Mouse (Mus musculus) spleen, adult 2 months (tissue): ENCODE results near the gene Mansc1. TPM values are rescaled to one million over a fixed set of nuclear protein-coding genes. Genes with fewer than 3 reads are reported as not detected.

Source experiments
- DNase-seq, 2 experiments: peaks; one replicate each; pipeline versions ENCODE4 v3.0.0 to v3.0.0-alpha.2; 2012 to 2021; ENCODE audit warnings: low spot score in 2 of 2, low read depth in 1 of 2
- H3K27ac ChIP-seq: fragments of 200-500 bp; 2 replicates; pipeline ENCODE4 v1.5.1; 2012; ENCODE audit warnings: low read length, inconsistent platforms; ENCODE audit not compliant: insufficient read depth
- H3K27me3 ChIP-seq: fragments of 200-500 bp; 2 replicates; pipeline ENCODE4 v1.6.1; 2012; ENCODE audit warnings: mild to moderate bottlenecking, moderate library complexity, low read length, inconsistent platforms; ENCODE audit not compliant: control insufficient read depth, insufficient read depth
- H3K36me3 ChIP-seq: fragments of 200-500 bp; 2 replicates; pipeline ENCODE4 v1.6.1; 2012; ENCODE audit warnings: mild to moderate bottlenecking, low read length, inconsistent platforms; ENCODE audit not compliant: control insufficient read depth, insufficient read depth
- H3K4me1 ChIP-seq: fragments of 200-500 bp; 2 replicates; pipeline ENCODE4 v1.6.1; 2011; ENCODE audit warnings: inconsistent platforms; ENCODE audit not compliant: control insufficient read depth, insufficient read depth, insufficient read length
- H3K4me3 ChIP-seq: fragments of 200-500 bp; 2 replicates; pipeline ENCODE4 v1.5.1; 2011; ENCODE audit warnings: mild to moderate bottlenecking, inconsistent platforms; ENCODE audit not compliant: insufficient read depth, insufficient read length; ENCODE audit errors: extremely low read depth
- CTCF ChIP-seq: fragments of 200-500 bp; IDR thresholded peaks from 2 replicates; pipeline ENCODE4 v1.5.1; 2011; ENCODE audit warnings: mild to moderate bottlenecking, inconsistent platforms; ENCODE audit not compliant: insufficient read depth, insufficient read length, insufficient replicate concordance; ENCODE audit errors: extremely low read depth
- POLR2A ChIP-seq: fragments of 200-500 bp; IDR thresholded peaks from 2 replicates; pipeline ENCODE4 v1.6.1; 2011; ENCODE audit warnings: low read depth, low read length, inconsistent platforms
- WGBS: fragments of 180-500 bp; shearing (Covaris S2); methylation state at CpG from one replicate; pipeline ENCODE4 v1.1.7; 2018; 5-methylcytosine and 5-hydroxymethylcytosine counted together
- polyA plus RNA-seq: library from polyadenylated mRNA; depleted of rRNA; stranded (reverse); fragments of >200 nt; gene quantifications from 2 replicates; pipeline ENCODE4 v1.2.3, GENCODE M21; 2012

Gene Mansc1
- polyA plus RNA-seq, 1 experiment: 1.4 TPM

GRCm38 (mm10) chr6:134601130-134601529 lies 31.2 kb downstream of the Mansc1 start:
- no peak for DNase-seq
- H3K36me3 ChIP-seq: no peaks in the 10 kb centered on the region
- WGBS: 81% methylated on average over 7 of the region's 7 CpGs
- H3K4me3 ChIP-seq: no peak overlapping the region
- no peak overlapping the region for H3K27ac ChIP-seq
- no peak for TF ChIP-seq POLR2A
- TF ChIP-seq CTCF: no peak
- H3K27me3 ChIP-seq: no peaks in the 10 kb centered on the region
- H3K4me1 ChIP-seq: no peaks in the 10 kb centered on the region

DNA sequence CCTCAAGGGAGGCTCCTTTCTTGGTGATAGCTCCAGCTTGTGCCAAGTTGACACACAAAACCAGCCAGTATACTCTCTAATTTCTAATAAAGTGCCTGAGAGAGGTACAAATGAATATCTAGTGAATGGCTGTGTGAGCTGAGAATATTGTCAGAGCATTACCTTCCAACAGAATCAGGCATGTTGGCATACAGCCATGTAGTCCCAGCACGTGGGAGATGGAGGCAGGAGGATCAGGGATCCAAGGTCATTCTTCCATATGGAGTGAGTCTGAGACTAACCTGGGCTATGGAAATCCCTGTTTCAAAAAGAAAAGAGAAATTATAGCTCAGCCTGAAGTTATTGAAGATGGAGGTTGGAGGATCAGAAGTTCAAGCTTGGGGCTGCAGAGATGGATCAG lies 33.0 kb downstream of the Mansc1 start:
- H3K4me1 ChIP-seq: no peaks in the 10 kb centered on the region
- DNase-seq: no peak
- H3K27me3 ChIP-seq: no peaks in the 10 kb centered on the region
- WGBS: 83% methylated on average over 1 of the region's 1 CpGs
- H3K36me3 ChIP-seq: no peaks in the 10 kb centered on the region
- TF ChIP-seq POLR2A (no peak), CTCF (no peak)
- no peak overlapping the region for H3K4me3 ChIP-seq
- no peak overlapping the region for H3K27ac ChIP-seq

- H3K27me3 ChIP-seq: no peaks in the 10 kb centered on the region
- DNase-seq: no peak
- H3K4me1 ChIP-seq: no peaks in the 10 kb centered on the region
- no peak for TF ChIP-seq POLR2A
- H3K36me3 ChIP-seq: no peaks in the 10 kb centered on the region
- 89% methylated on average over 6 of the region's 6 CpGs for WGBS
- no peak overlapping the region for H3K27ac ChIP-seq
- no peak overlapping the region for H3K4me3 ChIP-seq
Observed at GRCm38 (mm10) chr6:134597651-134598229, 34.5 kb downstream of the Mansc1 start.

GRCm38 (mm10) chr6:134594569-134595442 lies 37.5 kb downstream of the Mansc1 start:
- 20% methylated on average over 21 of the region's 21 CpGs for WGBS
- TF ChIP-seq POLR2A (no peak), CTCF (no peak)
- Histone ChIP-seq H3K4me3 (peak overlapping the region; percentile 3; the same call in 1 of the 2 replicates), H3K27me3 (no peaks in the 10 kb centered on the region), H3K4me1 (no peaks in the 10 kb centered on the region), H3K27ac (no peak overlapping the region), H3K36me3 (no peaks in the 10 kb centered on the region)
- no peak for DNase-seq

DNA sequence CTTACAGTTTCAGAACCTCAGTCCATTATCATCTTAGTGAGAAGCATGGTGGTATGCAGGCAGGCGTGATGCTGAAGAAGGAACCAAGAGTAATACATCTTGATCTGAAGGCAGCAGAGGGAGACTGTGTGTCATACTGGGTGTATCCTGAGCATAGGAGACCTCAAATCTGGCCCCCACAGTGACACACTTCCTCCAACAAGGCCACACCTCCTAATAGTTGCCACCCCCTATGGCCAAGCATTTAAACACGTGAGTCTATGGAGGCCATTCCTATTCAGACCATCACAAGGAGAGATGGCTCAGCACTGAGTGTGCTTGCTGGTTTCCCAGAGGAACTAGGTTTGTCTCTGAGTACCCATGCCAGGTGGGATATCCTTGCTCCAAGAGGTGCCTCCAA lies 40.7 kb downstream of the Mansc1 start:
- WGBS: 87% methylated on average over 2 of the region's 2 CpGs

GRCm38 (mm10) chr6:134586241-134586640 lies 46.0 kb downstream of the Mansc1 start:
- DNase-seq: no peak
- H3K27me3 ChIP-seq: no peaks in the 10 kb centered on the region
- H3K4me1 ChIP-seq: no peaks in the 10 kb centered on the region
- WGBS: 87% methylated on average over 5 of the region's 5 CpGs
- H3K36me3 ChIP-seq: no peaks in the 10 kb centered on the region
- H3K27ac ChIP-seq: no peak overlapping the region
- TF ChIP-seq CTCF: no peak
- no peak for TF ChIP-seq POLR2A
- H3K4me3 ChIP-seq: no peak overlapping the region

More for the DNA sequence above, 40.7 kb downstream of the Mansc1 start:
- no peak for TF ChIP-seq CTCF
- TF ChIP-seq POLR2A: no peak
- Histone ChIP-seq H3K36me3 (no peaks in the 10 kb centered on the region), H3K27ac (no peak overlapping the region), H3K27me3 (no peaks in the 10 kb centered on the region), H3K4me1 (no peaks in the 10 kb centered on the region), H3K4me3 (no peak overlapping the region)
- no peak for DNase-seq

- H3K27ac ChIP-seq: no peak overlapping the region
- no peak overlapping the region for H3K4me3 ChIP-seq
- H3K4me1 ChIP-seq: no peaks in the 10 kb centered on the region
- H3K36me3 ChIP-seq: no peaks in the 10 kb centered on the region
- WGBS: 100% methylated on average over 2 of the region's 2 CpGs
- no peak for DNase-seq
- TF ChIP-seq CTCF (no peak), POLR2A (no peak)
- no peaks in the 10 kb centered on the region for H3K27me3 ChIP-seq
Observed at GRCm38 (mm10) chr6:134584616-134585015, 47.7 kb downstream of the Mansc1 start.
